Mouse (Mus musculus): ENCODE data around the gene Shank2. TPM values are rescaled to one million over a fixed set of nuclear protein-coding genes. Genes with fewer than 3 reads are reported as not detected.

Gene Shank2
- polyA plus RNA-seq (2017; shearing (Covaris generic)) = under 1 TPM in 1 of 2 experiments, not detected in 1; 0.45 TPM

DNA sequence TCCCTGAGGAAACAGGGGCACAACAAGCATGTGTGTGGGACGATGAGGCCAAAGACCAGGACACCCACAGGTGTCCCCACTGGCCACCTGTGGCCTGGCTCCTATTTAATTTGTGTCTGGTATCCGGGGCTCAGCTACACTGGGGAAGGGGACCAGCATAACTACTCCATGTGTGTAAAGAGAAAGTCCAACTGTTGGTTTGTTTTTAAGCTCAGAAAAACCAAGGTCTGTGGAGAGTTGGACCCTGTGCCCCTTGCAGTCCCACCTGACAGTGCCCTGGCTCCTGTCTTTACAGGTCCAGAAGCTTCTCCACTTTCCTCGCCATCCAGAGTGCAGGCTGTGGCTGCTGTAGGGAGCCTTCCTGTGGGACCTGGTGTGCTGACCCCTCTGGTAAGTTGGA, at the start of gene Shank2:
TSS of gene Shank2 (plus strand) at position 301 of the 400 bp plus-strand sequence.

GRCm38 (mm10) chr7:144470545-144471059, 468.9 kb downstream of the Shank2 start, which contains the start of gene Cttn:
Cttn (minus strand) TSS chr7:144471009.

Other genes starting within 250 kb of the Shank2 start
- 10 to 100 TPM; 31.0 to 64.1 TPM for gene Osbpl5, start 244.9 kb upstream of the Shank2 start, polyA plus RNA-seq (2017; shearing (Covaris generic))
- 1 to 10 TPM in 1 of 2 experiments, under 1 TPM in 1; 0.11 to 1.9 TPM for gene Mrgprg, start 234.9 kb upstream of the Shank2 start, polyA plus RNA-seq (2017; shearing (Covaris generic))
- gene Mrgpre, start 217.4 kb upstream of the Shank2 start, polyA plus RNA-seq (2017; shearing (Covaris generic)) = 10 to 100 TPM in 1 of 2 experiments, 1 to 10 TPM in 1; 6.8 to 10.9 TPM
- gene Nadsyn1, start 179.1 kb upstream of the Shank2 start, polyA plus RNA-seq (2017; shearing (Covaris generic)) = 10 to 100 TPM; 17.6 to 20.9 TPM
- gene Dhcr7, start 178.8 kb upstream of the Shank2 start, polyA plus RNA-seq (2017; shearing (Covaris generic)) = 10 to 100 TPM; 36.5 to 42.8 TPM
- under 1 TPM; 0.16 to 0.43 TPM for gene Gm498, start 135.1 kb upstream of the Shank2 start, polyA plus RNA-seq (2017; shearing (Covaris generic))

Data from inflammation-experienced regulatory T-cells (primary cell).